Mouse (Mus musculus) hematopoietic stem cell, adult 5-6 weeks (primary cell): ENCODE measurements around the gene Kctd17. TPM values are rescaled to one million over a fixed set of nuclear protein-coding genes. Genes with fewer than 3 reads are reported as not detected.

Experiments
- ATAC-seq, 2 experiments: fragments of 125-278 bp in 1 of 2; replicated peaks in 1 of 2; 2 replicates each; pipeline ENCODE4 v1.8.0; 2016 to 2017; ENCODE audit warnings: inconsistent platforms in 2 of 2, mild to moderate bottlenecking in 2 of 2, moderate number of reproducible peaks in 2 of 2, low read depth in 1 of 2, moderate TSS enrichment in 1 of 2; ENCODE audit not compliant: low FRiP score in 2 of 2, poor library complexity in 2 of 2, severe bottlenecking in 2 of 2, insufficient read depth in 1 of 2, low TSS enrichment in 1 of 2
- total RNA-seq: library from RNA; stranded (forward); fragments of 172-1452, 232-1000 nt; gene quantifications from 2 replicates; pipeline ENCODE4 v1.2.3, GENCODE M21; 2017

Kctd17 gene
- 17.7 and 21.4 TPM in 2 replicates for total RNA-seq

GRCm38 (mm10) chr15:78428391-78429138 lies at the start of gene Kctd17:
Gene Kctd17 (plus strand): TSS chr15:78428564.
- peak; percentile 35 to 47; a peak in 3 of 4 replicates for ATAC-seq

GRCm38 (mm10) chr15:78380208-78380607 lies 48.2 kb upstream of the Kctd17 start:
- no peak for ATAC-seq

- no peak for ATAC-seq
These were observed 47.6 kb upstream of the Kctd17 start for GRCm38 (mm10) chr15:78380741-78381140.

- ATAC-seq, result no peak
These were observed 46.2 kb upstream of the Kctd17 start for GRCm38 (mm10) chr15:78382115-78382514.

- ATAC-seq, result no peak
These were observed 44.7 kb upstream of the Kctd17 start for GRCm38 (mm10) chr15:78383450-78384219.

- ATAC-seq, result no peak
These were observed 43.9 kb upstream of the Kctd17 start for GRCm38 (mm10) chr15:78384220-78385116.

- ATAC-seq, result peak; percentile 23 to 53; a peak in 3 of 4 replicates
These were observed 42.8 kb upstream of the Kctd17 start for GRCm38 (mm10) chr15:78385564-78385963.

- peak in 1 of 2 experiments; percentile 56; a peak in 1 of 4 replicates for ATAC-seq
These were observed 37.5 kb upstream of the Kctd17 start for GRCm38 (mm10) chr15:78390855-78391254.

- no peak for ATAC-seq
These were observed 32.8 kb upstream of the Kctd17 start, which contains the start of gene Tex33 for GRCm38 (mm10) chr15:78395478-78395962. Gene Tex33 (minus strand): TSS chr15:78395912.

- peak; percentile 12 to 29; a peak in 1 of 4 replicates for ATAC-seq
These were observed 27.0 kb upstream of the Kctd17 start for GRCm38 (mm10) chr15:78401345-78401744.

GRCm38 (mm10) chr15:78401921-78402320 lies 26.4 kb upstream of the Kctd17 start:
- no peak for ATAC-seq

- ATAC-seq, result no peak
These were observed 25.9 kb upstream of the Kctd17 start for GRCm38 (mm10) chr15:78402423-78402822.

GRCm38 (mm10) chr15:78403301-78403741 lies 25.0 kb upstream of the Kctd17 start:
- ATAC-seq, result no peak

- no peak for ATAC-seq
These were observed 24.5 kb upstream of the Kctd17 start for GRCm38 (mm10) chr15:78403896-78404295.

GRCm38 (mm10) chr15:78405098-78405497 lies 23.3 kb upstream of the Kctd17 start:
- ATAC-seq, result no peak

GRCm38 (mm10) chr15:78405517-78406211 lies 22.7 kb upstream of the Kctd17 start, which contains the start of gene Tst:
Gene Tst (minus strand): TSS chr15:78405907.
- peak; percentile 15 to 23; a peak in 2 of 4 replicates for ATAC-seq
